Mouse (Mus musculus): ENCODE data around the gene Ddx3x. TPM values are rescaled to one million over a fixed set of nuclear protein-coding genes. Genes with fewer than 3 reads are reported as not detected.
"Not testable (repeated sequence)": the region's sequence is repeated elsewhere in the genome, so short reads cannot be mapped to it uniquely, and the experiment has no call there.

Gene Ddx3x
- 103 and 112 TPM in 2 replicates for polyA plus RNA-seq (2015; fragmentation: Nextera tagmentation; extraction: Ambion mirVana)

GRCm38 (mm10) chrX:13280409-13281328, at the start of gene Ddx3x:
Gene Ddx3x, plus strand, starts transcription at chrX:13280970.
- peak within 1 kb of the TSS; percentile 93 for H3K4me3 ChIP-seq
- H3K4me2 ChIP-seq = peak within 1 kb of the TSS; percentile 77
- peak; percentile 96 for ATAC-seq (replicated peaks)
- peak within 1 kb of the TSS; percentile 99 for H3K27ac ChIP-seq
- H3K9me3 ChIP-seq = no peaks in the 10 kb centered on the region
- no peaks in the 10 kb centered on the region for H3K27me3 ChIP-seq (replicated peaks)
- H3K36me3 ChIP-seq (replicated peaks) = no peaks in the 10 kb centered on the region
- WGBS = under 1% methylated on average over 52 of the region's 57 CpGs
- H3K4me1 ChIP-seq = peaks cover 29% of the 10 kb centered on the region
- peak within 1 kb of the TSS; percentile 100 for H3K9ac ChIP-seq

- peak; percentile 22 for ATAC-seq (replicated peaks)
- no peaks in the 10 kb centered on the region for H3K36me3 ChIP-seq (replicated peaks)
- H3K4me2 ChIP-seq = peak overlapping the region; percentile 49
- WGBS = 29% methylated on average over 9 of the region's 9 CpGs
- peak overlapping the region; percentile 84 for H3K27ac ChIP-seq
- no peaks in the 10 kb centered on the region for H3K9me3 ChIP-seq
- H3K4me3 ChIP-seq = peak overlapping the region; percentile 19; the same call in 1 of the 2 replicates
- peaks cover under 1% of the 10 kb centered on the region; the same call in 1 of the 2 replicates for H3K4me1 ChIP-seq
- no peaks in the 10 kb centered on the region for H3K27me3 ChIP-seq (replicated peaks)
- no peak overlapping the region for H3K9ac ChIP-seq
These were observed 49.5 kb upstream of the Ddx3x start for GRCm38 (mm10) chrX:13231243-13231642.

GRCm38 (mm10) chrX:13232834-13233233, 47.9 kb upstream of the Ddx3x start:
- H3K4me2 ChIP-seq; H3K4me1 ChIP-seq; H3K4me3 ChIP-seq; H3K9ac ChIP-seq; ATAC-seq (replicated peaks); H3K27ac ChIP-seq; H3K9me3 ChIP-seq; H3K27me3 ChIP-seq (replicated peaks); H3K36me3 ChIP-seq (replicated peaks): not testable (repeated sequence)
- 97% methylated on average over 1 of the region's 1 CpGs for WGBS

GRCm38 (mm10) chrX:13233631-13234030, 47.1 kb upstream of the Ddx3x start:
- H3K4me2 ChIP-seq = no peak overlapping the region
- peaks cover 5% of the 10 kb centered on the region; the same call in 1 of the 2 replicates for H3K4me1 ChIP-seq
- ATAC-seq (replicated peaks) = no peak
- no peak overlapping the region for H3K4me3 ChIP-seq
- WGBS = 52% methylated on average over 2 of the region's 2 CpGs
- peaks cover under 1% of the 10 kb centered on the region; the same call in 1 of the 2 replicates for H3K27me3 ChIP-seq (replicated peaks)
- H3K27ac ChIP-seq = no peak overlapping the region
- H3K9me3 ChIP-seq = no peaks in the 10 kb centered on the region
- H3K36me3 ChIP-seq (replicated peaks) = no peaks in the 10 kb centered on the region
- H3K9ac ChIP-seq = no peak overlapping the region

GRCm38 (mm10) chrX:13234709-13235108, 46.1 kb upstream of the Ddx3x start:
- H3K9me3 ChIP-seq = no peaks in the 10 kb centered on the region
- no peak overlapping the region for H3K4me2 ChIP-seq
- H3K27me3 ChIP-seq (replicated peaks) = peaks cover 3% of the 10 kb centered on the region; the same call in 1 of the 2 replicates
- WGBS = 68% methylated on average over 4 of the region's 4 CpGs
- ATAC-seq (replicated peaks) = no peak
- H3K4me1 ChIP-seq = peaks cover 5% of the 10 kb centered on the region; the same call in 1 of the 2 replicates
- no peak overlapping the region for H3K27ac ChIP-seq
- H3K36me3 ChIP-seq (replicated peaks) = no peaks in the 10 kb centered on the region
- no peak overlapping the region for H3K9ac ChIP-seq
- H3K4me3 ChIP-seq = no peak overlapping the region

- no peak overlapping the region for H3K4me3 ChIP-seq
- peak overlapping the region; percentile 51 for H3K27ac ChIP-seq
- H3K4me1 ChIP-seq = peaks cover 13% of the 10 kb centered on the region; the same call in 1 of the 2 replicates
- peak; percentile 34 for ATAC-seq (replicated peaks)
- no peaks in the 10 kb centered on the region for H3K9me3 ChIP-seq
- no peak overlapping the region for H3K4me2 ChIP-seq
- peaks cover 3% of the 10 kb centered on the region; the same call in 1 of the 2 replicates for H3K27me3 ChIP-seq (replicated peaks)
- WGBS = 35% methylated on average over 2 of the region's 2 CpGs
- no peaks in the 10 kb centered on the region for H3K36me3 ChIP-seq (replicated peaks)
- no peak overlapping the region for H3K9ac ChIP-seq
These were observed 44.6 kb upstream of the Ddx3x start for GRCm38 (mm10) chrX:13236100-13236568.

- H3K9ac ChIP-seq = no peak overlapping the region
- no peak for ATAC-seq (replicated peaks)
- 87% methylated on average over 6 of the region's 6 CpGs for WGBS
- no peak overlapping the region for H3K27ac ChIP-seq
- no peak overlapping the region for H3K4me3 ChIP-seq
- peaks cover 16% of the 10 kb centered on the region; the same call in 1 of the 2 replicates for H3K4me1 ChIP-seq
- peaks cover 8% of the 10 kb centered on the region; the same call in 1 of the 2 replicates for H3K27me3 ChIP-seq (replicated peaks)
- H3K9me3 ChIP-seq = no peaks in the 10 kb centered on the region
- no peak overlapping the region for H3K4me2 ChIP-seq
- H3K36me3 ChIP-seq (replicated peaks) = no peaks in the 10 kb centered on the region
These were observed 41.3 kb upstream of the Ddx3x start for GRCm38 (mm10) chrX:13239455-13239854.

GRCm38 (mm10) chrX:13240646-13241425, 39.9 kb upstream of the Ddx3x start:
- 20% methylated on average over 11 of the region's 11 CpGs for WGBS
- peaks cover 22% of the 10 kb centered on the region; the same call in 1 of the 2 replicates for H3K4me1 ChIP-seq
- no peaks in the 10 kb centered on the region for H3K36me3 ChIP-seq (replicated peaks)
- H3K4me2 ChIP-seq = peak overlapping the region; percentile 57
- no peak overlapping the region for H3K4me3 ChIP-seq
- peak overlapping the region; percentile 95 for H3K27ac ChIP-seq
- H3K27me3 ChIP-seq (replicated peaks) = peaks cover 13% of the 10 kb centered on the region; the same call in 1 of the 2 replicates
- no peak for ATAC-seq (replicated peaks)
- no peaks in the 10 kb centered on the region for H3K9me3 ChIP-seq
- H3K9ac ChIP-seq = no peak overlapping the region; the same call in 1 of the 2 replicates

- peak overlapping the region; percentile 95 for H3K27ac ChIP-seq
These were observed 39.1 kb upstream of the Ddx3x start for GRCm38 (mm10) chrX:13241426-13242319.

GRCm38 (mm10) chrX:13242320-13243096, 38.3 kb upstream of the Ddx3x start:
- peak overlapping the region; percentile 62 for H3K9ac ChIP-seq
- ATAC-seq (replicated peaks) = peak; percentile 97

More at GRCm38 (mm10) chrX:13241426-13242319, 39.1 kb upstream of the Ddx3x start:
- no peaks in the 10 kb centered on the region for H3K9me3 ChIP-seq
- no peaks in the 10 kb centered on the region for H3K36me3 ChIP-seq (replicated peaks)
- H3K4me1 ChIP-seq = peaks cover 17% of the 10 kb centered on the region; the same call in 1 of the 2 replicates
- H3K9ac ChIP-seq = peak overlapping the region; percentile 62
- peak; percentile 44; the same call in 1 of the 2 replicates for ATAC-seq (replicated peaks)
- H3K4me2 ChIP-seq = peak overlapping the region; percentile 57
- peaks cover 13% of the 10 kb centered on the region; the same call in 1 of the 2 replicates for H3K27me3 ChIP-seq (replicated peaks)
- 16% methylated on average over 21 of the region's 21 CpGs for WGBS
- H3K4me3 ChIP-seq = peak overlapping the region; percentile 40

More at GRCm38 (mm10) chrX:13242320-13243096, 38.3 kb upstream of the Ddx3x start:
- no peaks in the 10 kb centered on the region for H3K9me3 ChIP-seq
- peak overlapping the region; percentile 57 for H3K4me2 ChIP-seq
- H3K36me3 ChIP-seq (replicated peaks) = no peaks in the 10 kb centered on the region
- H3K4me3 ChIP-seq = peak overlapping the region; percentile 40
- peaks cover 17% of the 10 kb centered on the region; the same call in 1 of the 2 replicates for H3K4me1 ChIP-seq
- peak overlapping the region; percentile 95 for H3K27ac ChIP-seq
- peaks cover 13% of the 10 kb centered on the region; the same call in 1 of the 2 replicates for H3K27me3 ChIP-seq (replicated peaks)
- WGBS = 16% methylated on average over 24 of the region's 24 CpGs
